Mouse (Mus musculus) embryonic facial prominence, embryonic 12.5 days (tissue): ENCODE data around the gene Ugt1a1. TPM values are rescaled to one million over a fixed set of nuclear protein-coding genes. Genes with fewer than 3 reads are reported as not detected.
"Not testable (repeated sequence)": the region's sequence is repeated elsewhere in the genome, so short reads cannot be mapped to it uniquely, and the experiment has no call there.

Experiments used
- ATAC-seq: fragments of 200-750 bp; cut with Nextera tagmentation; 2 replicates; pipeline ENCODE4 v1.8.0; 2017; ENCODE audit not compliant: insufficient number of reproducible peaks, insufficient read depth, low FRiP score, low TSS enrichment
- H3K27ac ChIP-seq: fragments of 300-500 bp; sonication (generic); 2 replicates; pipeline ENCODE4 v1.5.1; 2016; ENCODE audit warnings: mild to moderate bottlenecking
- H3K27me3 ChIP-seq: fragments of 300-500 bp; sonication (generic); 2 replicates; pipeline ENCODE4 v1.6.1; 2016; ENCODE audit warnings: mild to moderate bottlenecking, moderate library complexity
- H3K36me3 ChIP-seq: fragments of 300-500 bp; sonication (generic); 2 replicates; pipeline ENCODE4 v1.6.1; 2016; ENCODE audit warnings: mild to moderate bottlenecking
- H3K4me1 ChIP-seq: fragments of 300-500 bp; sonication (generic); 2 replicates; pipeline ENCODE4 v1.6.1; 2016
- H3K4me2 ChIP-seq: fragments of 300-500 bp; sonication (generic); replicated peaks from 2 replicates; pipeline ENCODE4 v1.6.1; 2016; ENCODE audit warnings: mild to moderate bottlenecking, moderate library complexity
- H3K4me3 ChIP-seq: fragments of 300-500 bp; sonication (generic); 2 replicates; pipeline ENCODE4 v1.5.1; 2016; ENCODE audit warnings: mild to moderate bottlenecking
- H3K9ac ChIP-seq: fragments of 300-500 bp; sonication (generic); 2 replicates; pipeline ENCODE4 v1.6.1; 2016; ENCODE audit warnings: mild to moderate bottlenecking, moderate library complexity
- H3K9me3 ChIP-seq: fragments of 300-500 bp; sonication (generic); 2 replicates; pipeline ENCODE4 v1.6.1; 2016; ENCODE audit warnings: mild to moderate bottlenecking, moderate library complexity
- WGBS: fragments of 180-500 bp; shearing (Covaris S2); methylation state at CpG from one replicate; pipeline ENCODE4 v1.1.7; 2016; 5-methylcytosine and 5-hydroxymethylcytosine counted together
- polyA plus RNA-seq: library from polyadenylated mRNA; unstranded; fragments of >200 nt; fragmentation: Nextera tagmentation; extraction: Ambion mirVana; gene quantifications from 2 replicates; pipeline ENCODE4 v1.2.1, GENCODE M21; 2016

Ugt1a1 gene
- polyA plus RNA-seq: not detected in 2 replicates

DNA sequence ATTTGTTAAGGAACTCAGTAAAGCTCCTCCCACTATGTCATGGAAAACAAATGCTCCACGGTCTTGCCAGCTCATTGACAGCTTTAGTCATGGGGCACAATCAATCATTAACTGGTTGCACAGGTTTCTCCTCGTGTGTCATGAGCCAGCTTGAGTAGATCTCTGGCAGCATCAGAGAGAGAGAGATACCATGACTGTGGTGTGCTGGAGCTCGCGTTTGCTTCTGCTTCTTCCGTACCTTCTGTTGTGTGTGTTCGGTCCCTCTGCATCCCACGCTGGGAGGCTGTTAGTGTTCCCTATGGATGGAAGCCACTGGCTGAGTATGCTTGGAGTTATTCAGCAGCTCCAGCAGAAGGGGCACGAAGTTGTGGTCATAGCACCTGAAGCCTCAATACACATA lies at the start of gene Ugt1a1:
Gene Ugt1a1, plus strand, starts transcription at position 148 of the 400 bp plus-strand sequence.
- no peak within 1 kb of the TSS for H3K27ac ChIP-seq
- no peak within 1 kb of the TSS for H3K4me3 ChIP-seq
- peak; percentile 1; the same call in 1 of the 2 replicates for ATAC-seq
- no peaks in the 10 kb centered on the region for H3K36me3 ChIP-seq
- H3K9ac ChIP-seq: no peak within 1 kb of the TSS
- H3K9me3 ChIP-seq: peaks cover 51% of the 10 kb centered on the region
- no peaks in the 10 kb centered on the region for H3K27me3 ChIP-seq
- H3K4me1 ChIP-seq: no peaks in the 10 kb centered on the region
- H3K4me2 ChIP-seq: no peak within 1 kb of the TSS
- 67% methylated on average over 8 of the region's 8 CpGs for WGBS

DNA sequence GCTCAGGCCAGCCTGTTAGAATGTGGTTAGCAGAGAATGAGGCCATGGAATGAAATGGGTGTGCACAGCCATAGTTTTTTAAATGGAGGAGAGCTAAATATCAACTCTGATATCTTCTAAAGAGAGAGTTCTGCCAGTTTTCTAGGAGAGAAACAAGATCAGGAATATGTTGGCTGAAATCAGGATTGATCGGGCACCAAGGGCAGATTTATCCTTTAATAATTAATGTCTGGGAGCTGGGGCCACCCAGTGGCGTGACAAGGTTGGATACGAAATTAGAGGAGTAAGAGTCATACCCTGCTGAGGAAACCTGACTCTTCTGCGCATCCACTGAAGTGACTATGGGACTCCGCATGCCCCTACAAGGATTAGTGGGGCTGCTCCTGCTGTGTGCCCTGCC lies 46.0 kb upstream of the Ugt1a1 start, which contains the start of gene Ugt1a5:
Gene Ugt1a5, plus strand, starts transcription at position 302 of the 400 bp plus-strand sequence.
- Histone ChIP-seq H3K4me2 (no peak within 1 kb of the TSS), H3K27me3 (no peaks in the 10 kb centered on the region), H3K9ac (no peak within 1 kb of the TSS), H3K36me3 (no peaks in the 10 kb centered on the region), H3K9me3 (no peaks in the 10 kb centered on the region), H3K4me1 (no peaks in the 10 kb centered on the region), H3K4me3 (no peak within 1 kb of the TSS), H3K27ac (no peak within 1 kb of the TSS)
- no peak for ATAC-seq
- 77% methylated on average over 5 of the region's 5 CpGs for WGBS

DNA sequence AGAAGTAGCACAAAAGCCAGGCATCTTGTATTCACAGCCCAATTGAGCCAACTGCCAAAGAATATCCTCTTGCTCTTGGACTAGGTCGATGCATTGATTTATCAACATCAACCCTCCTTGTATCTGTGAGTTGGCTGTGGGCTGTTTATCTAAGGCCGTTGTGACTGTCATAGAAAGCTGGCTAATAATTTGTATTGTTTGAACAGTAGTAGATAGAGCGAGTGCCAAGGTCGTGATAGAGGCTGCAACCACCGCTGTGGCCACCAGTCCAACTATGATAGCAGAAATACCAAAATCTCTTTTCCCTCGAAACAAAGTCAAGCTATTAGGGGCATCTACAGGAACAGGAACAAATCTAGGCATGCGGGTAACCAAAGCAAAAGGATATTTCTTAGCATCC lies 39.6 kb upstream of the Ugt1a1 start:
- WGBS: 78% methylated on average over 7 of the region's 7 CpGs
- not testable (repeated sequence) for H3K4me1 ChIP-seq

GRCm38 (mm10) chr1:88179657-88180056 lies 32.1 kb upstream of the Ugt1a1 start:
- Histone ChIP-seq H3K9me3 (peaks cover 6% of the 10 kb centered on the region; the same call in 1 of the 2 replicates), H3K36me3 (no peaks in the 10 kb centered on the region), H3K27me3 (no peaks in the 10 kb centered on the region), H3K4me3 (no peak overlapping the region), H3K27ac (no peak overlapping the region), H3K9ac (no peak overlapping the region), H3K4me1 (no peaks in the 10 kb centered on the region), H3K4me2 (no peak overlapping the region)
- no peak for ATAC-seq
- 92% methylated on average over 1 of the region's 1 CpGs for WGBS

More for the DNA sequence above, 39.6 kb upstream of the Ugt1a1 start:
- not testable (repeated sequence) for H3K27me3 ChIP-seq, H3K27ac ChIP-seq, ATAC-seq, H3K4me3 ChIP-seq, H3K9ac ChIP-seq, H3K9me3 ChIP-seq, H3K4me2 ChIP-seq, H3K36me3 ChIP-seq

GRCm38 (mm10) chr1:88186325-88186935 lies 25.3 kb upstream of the Ugt1a1 start:
- no peak for ATAC-seq
- Histone ChIP-seq H3K9me3 (no peaks in the 10 kb centered on the region), H3K36me3 (no peaks in the 10 kb centered on the region), H3K4me2 (no peak overlapping the region), H3K27me3 (no peaks in the 10 kb centered on the region), H3K9ac (no peak overlapping the region), H3K27ac (no peak overlapping the region), H3K4me3 (no peak overlapping the region), H3K4me1 (no peaks in the 10 kb centered on the region)
- 87% methylated on average over 5 of the region's 5 CpGs for WGBS

- no peak for ATAC-seq
- Histone ChIP-seq H3K4me3 (no peak overlapping the region), H3K4me2 (no peak overlapping the region), H3K36me3 (no peaks in the 10 kb centered on the region), H3K27ac (no peak overlapping the region), H3K27me3 (no peaks in the 10 kb centered on the region), H3K4me1 (no peaks in the 10 kb centered on the region), H3K9me3 (no peaks in the 10 kb centered on the region), H3K9ac (no peak overlapping the region)
- WGBS: 68% methylated on average over 3 of the region's 3 CpGs
Measured at GRCm38 (mm10) chr1:88192136-88192535, 19.6 kb upstream of the Ugt1a1 start.

DNA sequence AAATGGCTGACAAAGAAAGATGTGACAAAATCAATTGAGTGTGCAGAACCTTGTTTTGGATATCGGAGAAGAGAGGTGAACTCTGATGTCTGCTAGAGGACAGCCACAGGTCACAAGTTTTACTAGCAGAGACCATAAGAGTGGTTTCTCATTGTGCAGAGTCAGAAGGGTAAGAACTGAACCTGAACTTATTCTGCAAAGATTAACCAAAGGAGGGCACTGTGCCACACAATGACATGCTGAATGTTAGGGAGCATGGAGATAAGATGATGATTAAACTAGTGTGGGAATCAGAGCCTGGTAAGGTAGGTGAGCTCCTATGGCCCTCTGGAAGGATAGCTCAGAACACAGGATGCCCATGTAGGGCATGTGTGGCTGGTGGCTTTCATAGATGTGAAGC lies 16.1 kb upstream of the Ugt1a1 start:
- Histone ChIP-seq H3K4me1 (no peaks in the 10 kb centered on the region), H3K4me2 (no peak overlapping the region), H3K4me3 (no peak overlapping the region), H3K27ac (no peak overlapping the region), H3K9ac (no peak overlapping the region), H3K36me3 (no peaks in the 10 kb centered on the region), H3K27me3 (no peaks in the 10 kb centered on the region), H3K9me3 (no peaks in the 10 kb centered on the region)
- WGBS: 94% methylated on average over 1 of the region's 1 CpGs
- ATAC-seq: no peak

- H3K9me3 ChIP-seq: no peaks in the 10 kb centered on the region
- ATAC-seq: no peak
- 81% methylated on average over 3 of the region's 3 CpGs for WGBS
Measured at GRCm38 (mm10) chr1:88197443-88197842, 14.3 kb upstream of the Ugt1a1 start.

DNA sequence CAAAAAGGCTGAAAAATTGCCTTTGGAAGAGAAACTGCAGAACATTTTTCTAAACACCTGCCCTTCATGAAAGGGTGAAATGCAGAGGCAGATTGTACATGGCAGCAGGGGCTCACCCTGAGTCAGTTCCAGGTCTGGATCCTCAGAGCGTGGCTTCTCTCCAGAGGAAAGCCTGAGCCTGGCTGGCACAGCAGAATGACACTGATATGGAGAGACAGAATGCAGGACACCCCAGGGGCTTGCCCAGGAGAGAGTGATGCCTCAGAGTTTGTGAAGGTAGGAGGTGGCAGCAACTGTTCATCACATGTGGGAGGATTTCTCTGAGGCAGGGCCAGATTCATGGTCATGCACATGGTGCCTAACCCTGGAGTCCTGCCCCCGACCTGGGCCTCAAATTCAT lies 11.8 kb upstream of the Ugt1a1 start:
- WGBS: 74% methylated on average over 2 of the region's 2 CpGs
- no peak overlapping the region for H3K4me3 ChIP-seq
- H3K27me3 ChIP-seq: no peaks in the 10 kb centered on the region
- no peak overlapping the region for H3K4me2 ChIP-seq
- H3K9me3 ChIP-seq: peaks cover 11% of the 10 kb centered on the region; the same call in 1 of the 2 replicates
- peaks cover 2% of the 10 kb centered on the region; the same call in 1 of the 2 replicates for H3K4me1 ChIP-seq
- H3K9ac ChIP-seq: no peak overlapping the region
- H3K36me3 ChIP-seq: no peaks in the 10 kb centered on the region
- no peak for ATAC-seq
- no peak overlapping the region for H3K27ac ChIP-seq

More at GRCm38 (mm10) chr1:88197443-88197842, 14.3 kb upstream of the Ugt1a1 start:
- Histone ChIP-seq H3K27me3 (no peaks in the 10 kb centered on the region), H3K9ac (no peak overlapping the region), H3K4me2 (no peak overlapping the region), H3K27ac (no peak overlapping the region), H3K4me1 (no peaks in the 10 kb centered on the region), H3K4me3 (no peak overlapping the region), H3K36me3 (no peaks in the 10 kb centered on the region)

DNA sequence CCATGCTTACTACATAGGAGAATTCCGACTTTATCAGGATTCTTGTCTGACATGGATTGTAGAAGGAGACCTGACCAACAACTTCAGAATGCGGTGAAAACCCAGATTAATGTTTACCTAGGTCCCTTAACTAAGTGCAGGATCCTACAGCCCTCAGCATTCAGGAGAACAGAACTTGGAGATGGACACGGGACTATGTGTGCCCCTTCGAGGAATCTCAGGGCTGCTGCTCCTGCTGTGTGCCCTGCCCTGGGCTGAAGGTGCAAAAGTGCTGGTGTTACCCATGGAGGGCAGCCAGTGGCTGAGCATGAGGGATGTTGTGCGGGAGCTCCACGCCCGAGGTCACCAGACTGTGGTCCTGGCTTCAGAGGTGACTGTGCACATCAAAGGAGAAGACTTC lies 11.3 kb upstream of the Ugt1a1 start, which contains the start of gene Ugt1a2:
Gene Ugt1a2, plus strand, starts transcription at position 146 of the 400 bp plus-strand sequence.
- H3K27me3 ChIP-seq: no peaks in the 10 kb centered on the region
- H3K9ac ChIP-seq: no peak within 1 kb of the TSS
- no peak within 1 kb of the TSS for H3K4me3 ChIP-seq
- H3K4me2 ChIP-seq: no peak within 1 kb of the TSS
- no peak within 1 kb of the TSS for H3K27ac ChIP-seq
- no peak for ATAC-seq
- H3K9me3 ChIP-seq: peaks cover 12% of the 10 kb centered on the region; the same call in 1 of the 2 replicates
- 74% methylated on average over 7 of the region's 7 CpGs for WGBS
- H3K4me1 ChIP-seq: peaks cover 6% of the 10 kb centered on the region
- H3K36me3 ChIP-seq: no peaks in the 10 kb centered on the region

GRCm38 (mm10) chr1:88205294-88205922 lies 6.4 kb upstream of the Ugt1a1 start, which contains the start of gene Dnajb3:
TSS of gene Dnajb3 (minus strand) at chr1:88205782.
- Histone ChIP-seq H3K9me3 (peaks cover 12% of the 10 kb centered on the region; the same call in 1 of the 2 replicates), H3K27me3 (no peaks in the 10 kb centered on the region), H3K27ac (no peak within 1 kb of the TSS), H3K4me1 (peaks cover 6% of the 10 kb centered on the region), H3K9ac (peak within 1 kb of the TSS; percentile 44), H3K4me3 (peak within 1 kb of the TSS; percentile 46), H3K4me2 (peak within 1 kb of the TSS; percentile 73), H3K36me3 (no peaks in the 10 kb centered on the region)
- 5% methylated on average over 62 of the region's 62 CpGs for WGBS
- ATAC-seq: peak; percentile 95
